Mouse (Mus musculus): ENCODE measurements around the gene Hsd17b10. TPM values are rescaled to one million over a fixed set of nuclear protein-coding genes. Genes with fewer than 3 reads are reported as not detected.
A peak's percentile ranks its signal among the peaks of the same experiment; 100 is the strongest.

Hsd17b10 gene
- total and polyA plus RNA-seq, 3 experiments, result 77.2 to 98.5 (median 87.8) TPM

DNA sequence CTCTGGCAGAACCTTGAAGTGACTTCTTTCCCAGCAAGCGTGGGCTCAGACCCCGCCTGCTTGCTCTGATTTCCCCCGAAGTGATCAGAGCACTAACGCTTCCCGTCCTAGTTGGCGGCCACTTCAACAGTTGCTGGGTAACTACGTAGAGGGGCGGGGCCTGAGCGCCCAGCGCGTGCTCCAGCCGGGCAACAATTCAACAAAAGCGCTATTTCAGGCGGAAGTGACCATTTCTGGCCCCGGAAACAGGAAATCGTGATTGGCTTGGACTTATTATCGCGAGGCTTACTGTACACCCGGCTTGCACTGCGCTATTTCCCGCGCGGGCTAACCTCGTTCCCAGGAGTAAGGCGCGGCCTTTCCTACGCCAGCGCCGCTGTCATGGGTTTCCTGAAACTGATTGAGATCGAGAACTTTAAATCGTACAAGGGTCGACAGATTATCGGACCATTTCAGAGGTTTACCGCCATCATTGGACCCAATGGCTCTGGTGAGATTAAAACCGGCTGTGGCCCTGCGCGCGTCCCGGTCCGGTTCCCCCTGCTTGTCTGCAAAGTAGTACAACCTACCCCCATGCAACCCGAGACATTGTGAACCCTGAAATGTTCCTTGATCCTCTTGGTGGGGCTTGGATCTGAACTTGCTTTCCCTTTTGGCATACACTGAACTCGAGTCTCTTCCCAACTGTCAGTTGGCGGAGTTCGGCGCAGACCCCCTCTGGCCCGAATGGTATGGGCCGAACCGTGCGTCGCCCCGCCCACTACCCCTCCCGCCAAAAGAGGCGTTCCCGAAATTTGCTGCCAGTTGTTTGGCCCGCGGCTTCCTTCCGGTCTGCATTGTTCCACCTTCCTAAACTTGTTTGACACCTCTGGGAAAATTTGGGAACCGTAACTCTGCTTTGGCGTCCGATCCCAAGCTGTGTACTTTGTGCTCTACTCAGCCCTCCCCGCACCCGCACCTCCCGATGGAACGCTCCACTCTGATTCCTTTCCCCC is 14.8 kb downstream of the Hsd17b10 start, which contains the start of the genes Ribc1 and Smc1a:
TSS of gene Ribc1 (minus strand) at position 145 of the 995 bp plus-strand sequence.
TSS of gene Smc1a (plus strand) at position 278 of the 995 bp plus-strand sequence.
- dilution Hi-C loops (cut with MboI; ENCODE audit: extremely low pct_ligation_motif_present, extremely low pct_unique_long_range_greater_than_20kb, low sequenced_read_pairs), result no loop called here
- H3K9ac ChIP-seq (ENCODE audit: insufficient read depth, low read depth), result peak within 1 kb of the TSS; percentile 95
- peaks cover 2 to 12% of the 10 kb centered on the region in 2 experiments for H3K36me3 ChIP-seq (replicated peaks in 1 of 2; ENCODE audit: control insufficient read depth in 1 of 2, insufficient read depth in 1 of 2, low read length in 1 of 2)
- peak within 1 kb of the TSS; percentile 71 to 94 (median 80) for H3K4me3 ChIP-seq (replicated peaks in 1 of 3; ENCODE audit: low read depth in 2 of 3, low read length in 2 of 3, poor library complexity in 1 of 3)
- H3K4me2 ChIP-seq (ENCODE audit: insufficient read depth, low read depth, poor library complexity, severe bottlenecking), result peak within 1 kb of the TSS; percentile 53
- H3K27me3 ChIP-seq (replicated peaks), result no peaks in the 10 kb centered on the region
- in situ Hi-C loops (cut with MboI; ENCODE audit: low pct_ligation_motif_present, low pct_unique_long_range_greater_than_20kb, low sequenced_read_pairs), result no loop called here
- H3K9me3 ChIP-seq (replicated peaks; ENCODE audit: low read length), result no peaks in the 10 kb centered on the region
- H3K79me2 ChIP-seq (replicated peaks; ENCODE audit: control insufficient read depth, extremely low read depth, insufficient read depth, poor library complexity, severe bottlenecking), result peaks cover 44% of the 10 kb centered on the region
- DNase-seq (ENCODE audit: extremely low read depth), result peak; percentile 93
- H3K4me1 ChIP-seq (ENCODE audit: control insufficient read depth in 1 of 2, insufficient read depth in 2 of 2), result peaks cover 3% of the 10 kb centered on the region in 2 experiments; a peak in 1 of 4 replicates
- peak within 1 kb of the TSS; percentile 81 for H3K27ac ChIP-seq (ENCODE audit: insufficient read depth, low read depth)
- TF ChIP-seq RAD21 (IDR thresholded peaks at IDR 0.05; ENCODE audit: low read depth, low read length) (no peak), MXI1 (IDR thresholded peaks at IDR 0.05; ENCODE audit: low read depth, low read length) (peak; percentile 89), GABPA (IDR thresholded peaks at IDR 0.05; ENCODE audit: insufficient replicate concordance, low read depth, low read length) (no peak; the same call in 1 of the 2 replicates), UBTF (IDR thresholded peaks at IDR 0.05; ENCODE audit: low read depth, low read length) (no peak), CHD1 (IDR thresholded peaks at IDR 0.05; ENCODE audit: low read depth, low read length) (no peak; the same call in 1 of the 2 replicates), NELFE (IDR thresholded peaks at IDR 0.05; ENCODE audit: low read depth, low read length) (peak; percentile 80), EP300 (IDR thresholded peaks at IDR 0.05; ENCODE audit: low read length) (no peak), PAX5 (IDR thresholded peaks at IDR 0.05; ENCODE audit: low read length) (no peak), MEF2A (IDR thresholded peaks at IDR 0.05; ENCODE audit: borderline replicate concordance, low read depth, low read length) (no peak), TCF12 (IDR thresholded peaks at IDR 0.05; ENCODE audit: low read depth, low read length) (peak; percentile 62; the same call in 1 of the 2 replicates), CHD2 (IDR thresholded peaks at IDR 0.05; ENCODE audit: low read length) (peak; percentile 98), NRF1 (IDR thresholded peaks at IDR 0.05; ENCODE audit: low read depth, low read length) (peak; percentile 72), E2F4 (IDR thresholded peaks at IDR 0.05; ENCODE audit: insufficient replicate concordance, low read depth, low read length) (peak; percentile 94; the same call in 1 of the 2 replicates), MAX (IDR thresholded peaks at IDR 0.05; ENCODE audit: low read length) (peak; percentile 89; the same call in 1 of the 2 replicates), ETS1 (conservative IDR thresholded peaks at IDR 0.05; ENCODE audit: low read depth, low read length) (0 out of 2 replicates have a peak, but pooled peaks have one; percentile 26), MAFK (IDR thresholded peaks at IDR 0.05; ENCODE audit: insufficient replicate concordance, low read length) (no peak), KAT2A (IDR thresholded peaks at IDR 0.05; ENCODE audit: insufficient replicate concordance, low read length) (peak; percentile 94), ELF1 (IDR thresholded peaks at IDR 0.05; ENCODE audit: low read depth, low read length) (peak; percentile 95), SMC3 (IDR thresholded peaks at IDR 0.05; ENCODE audit: low read depth, low read length) (no peak), JUND (conservative IDR thresholded peaks at IDR 0.05; ENCODE audit: low read depth, low read length) (no peak), SIN3A (IDR thresholded peaks at IDR 0.05; ENCODE audit: low read length) (peak; percentile 87), POLR2AphosphoS2 (IDR thresholded peaks at IDR 0.05; ENCODE audit: low read depth, low read length) (0 out of 2 replicates have a peak, but pooled peaks have one; percentile 62), ZMIZ1 (IDR thresholded peaks at IDR 0.05; ENCODE audit: low read depth, low read length) (peak; percentile 79; the same call in 1 of the 2 replicates), CTCF (conservative IDR thresholded peaks at IDR 0.05 in 1 of 2, IDR thresholded peaks at IDR 0.05 in 1 of 2; ENCODE audit: low read depth in 2 of 2, low read length in 2 of 2) (no peak), HCFC1 (IDR thresholded peaks at IDR 0.05; ENCODE audit: low read depth, low read length) (peak; percentile 86), USF1 (IDR thresholded peaks at IDR 0.05; ENCODE audit: low read depth, low read length) (no peak), POLR2A (IDR thresholded peaks at IDR 0.05; ENCODE audit: low read depth, low read length) (peak; percentile 86), ZKSCAN1 (IDR thresholded peaks at IDR 0.05; ENCODE audit: borderline replicate concordance, low read depth, low read length) (no peak), TBP (conservative IDR thresholded peaks at IDR 0.05; ENCODE audit: low read depth, low read length) (0 out of 2 replicates have a peak, but pooled peaks have one; percentile 59), ZC3H11A (IDR thresholded peaks at IDR 0.05; ENCODE audit: low read depth, low read length) (no peak), MYC (IDR thresholded peaks at IDR 0.05; ENCODE audit: low read depth, low read length) (peak; percentile 84), MAZ (IDR thresholded peaks at IDR 0.05; ENCODE audit: low read depth, low read length) (no peak), BHLHE40 (IDR thresholded peaks at IDR 0.05; ENCODE audit: low read depth, low read length) (peak; percentile 58), IRF4 (IDR thresholded peaks at IDR 0.05; ENCODE audit: low read depth, low read length) (no peak; the same call in 1 of the 2 replicates), RCOR1 (conservative IDR thresholded peaks at IDR 0.05; ENCODE audit: low read depth, low read length) (no peak), JUN (IDR thresholded peaks at IDR 0.05; ENCODE audit: insufficient read depth, low read depth, low read length) (no peak), USF2 (conservative IDR thresholded peaks at IDR 0.05; ENCODE audit: low read depth, low read length) (no peak)
